Mouse (Mus musculus): ENCODE measurements around the gene Gpr180. TPM values are rescaled to one million over a fixed set of nuclear protein-coding genes. Genes with fewer than 3 reads are reported as not detected.
"Not testable (repeated sequence)": the region's sequence is repeated elsewhere in the genome, so short reads cannot be mapped to it uniquely, and the experiment has no call there.

Gpr180 gene
- total RNA-seq, 2 experiments from 2014 or later, result 33.0 to 34.0 TPM

GRCm38 (mm10) chr14:118150656-118151551, 13.9 kb downstream of the Gpr180 start:
- intact Hi-C loops (cut with DNase I), result loop anchor here (5.0 kb wide), 1 partner anchor 149 kb away; no protein-coding TSS in a partner anchor
- DNase-seq (ENCODE audit: low spot score in 2 of 2), result no peak

GRCm38 (mm10) chr14:118151651-118152293, 14.8 kb downstream of the Gpr180 start:
- intact Hi-C loops (cut with DNase I), result loop anchor here (5.0 kb wide), 1 partner anchor 149 kb away; no protein-coding TSS in a partner anchor
- DNase-seq (ENCODE audit: low spot score in 2 of 2), result peak in 1 of 2 experiments; percentile 27

GRCm38 (mm10) chr14:118152294-118152651, 15.3 kb downstream of the Gpr180 start:
- DNase-seq (ENCODE audit: low spot score in 2 of 2), result no peak
- intact Hi-C loops (cut with DNase I), result loop anchor here (5.0 kb wide), 1 partner anchor 150 kb away; no protein-coding TSS in a partner anchor

- DNase-seq (ENCODE audit: low spot score in 2 of 2); intact Hi-C loops (cut with DNase I): not testable (repeated sequence)
These were observed 19.1 kb downstream of the Gpr180 start for GRCm38 (mm10) chr14:118156056-118156455.

- intact Hi-C loops (cut with DNase I), result no loop called here
- no peak for DNase-seq (ENCODE audit: low spot score in 2 of 2)
These were observed 19.8 kb downstream of the Gpr180 start for GRCm38 (mm10) chr14:118156740-118157139.

GRCm38 (mm10) chr14:118157146-118157545, 20.2 kb downstream of the Gpr180 start:
- intact Hi-C loops (cut with DNase I), result no loop called here
- peak; percentile 43 to 48 for DNase-seq (ENCODE audit: low spot score in 2 of 2)

- intact Hi-C loops (cut with DNase I), result no loop called here
These were observed 24.8 kb downstream of the Gpr180 start for GRCm38 (mm10) chr14:118161751-118162150.

GRCm38 (mm10) chr14:118162640-118163039, 25.7 kb downstream of the Gpr180 start:
- intact Hi-C loops (cut with DNase I), result no loop called here
- DNase-seq (ENCODE audit: low spot score in 2 of 2), result peak; percentile 17 to 18

More at GRCm38 (mm10) chr14:118161751-118162150, 24.8 kb downstream of the Gpr180 start:
- no peak for DNase-seq (ENCODE audit: low spot score in 2 of 2)

- intact Hi-C loops (cut with DNase I), result no loop called here
- DNase-seq (ENCODE audit: low spot score in 2 of 2), result no peak
These were observed 31.8 kb downstream of the Gpr180 start for GRCm38 (mm10) chr14:118168776-118169175.

GRCm38 (mm10) chr14:118173590-118174203, 36.7 kb downstream of the Gpr180 start:
- DNase-seq (ENCODE audit: low spot score in 2 of 2), result no peak
- intact Hi-C loops (cut with DNase I), result loop anchor here (5.0 kb wide), 1 partner anchor 419 kb away; no protein-coding TSS in a partner anchor

- intact Hi-C loops (cut with DNase I), result no loop called here
- no peak for DNase-seq (ENCODE audit: low spot score in 2 of 2)
These were observed 38.2 kb downstream of the Gpr180 start for GRCm38 (mm10) chr14:118175071-118175693.

- intact Hi-C loops (cut with DNase I), result no loop called here
- no peak for DNase-seq (ENCODE audit: low spot score in 2 of 2)
These were observed 38.7 kb downstream of the Gpr180 start for GRCm38 (mm10) chr14:118175694-118176085.

- intact Hi-C loops (cut with DNase I), result no loop called here
- DNase-seq (ENCODE audit: low spot score in 2 of 2), result no peak
These were observed 42.3 kb downstream of the Gpr180 start for GRCm38 (mm10) chr14:118179251-118179650.

GRCm38 (mm10) chr14:118179701-118180100, 42.7 kb downstream of the Gpr180 start:
- intact Hi-C loops (cut with DNase I), result no loop called here
- DNase-seq (ENCODE audit: low spot score in 2 of 2), result no peak

- intact Hi-C loops (cut with DNase I), result no loop called here
- peak in 1 of 2 experiments; percentile 29 for DNase-seq (ENCODE audit: low spot score in 2 of 2)
These were observed 43.2 kb downstream of the Gpr180 start for GRCm38 (mm10) chr14:118180117-118180557.

- peak; percentile 32 to 46 for DNase-seq (ENCODE audit: low spot score in 2 of 2)
- intact Hi-C loops (cut with DNase I), result no loop called here
These were observed 43.8 kb downstream of the Gpr180 start for GRCm38 (mm10) chr14:118180711-118181177.

- intact Hi-C loops (cut with DNase I), result no loop called here
- DNase-seq (ENCODE audit: low spot score in 2 of 2), result no peak
These were observed 54.5 kb downstream of the Gpr180 start for GRCm38 (mm10) chr14:118191442-118191841.

- intact Hi-C loops (cut with DNase I), result no loop called here
These were observed 56.2 kb downstream of the Gpr180 start for GRCm38 (mm10) chr14:118193001-118193628.

GRCm38 (mm10) chr14:118193663-118194062, 56.7 kb downstream of the Gpr180 start:
- intact Hi-C loops (cut with DNase I), result no loop called here

More at GRCm38 (mm10) chr14:118193001-118193628, 56.2 kb downstream of the Gpr180 start:
- no peak for DNase-seq (ENCODE audit: low spot score in 2 of 2)

More at GRCm38 (mm10) chr14:118193663-118194062, 56.7 kb downstream of the Gpr180 start:
- no peak for DNase-seq (ENCODE audit: low spot score in 2 of 2)

Measured in left cerebral cortex, postnatal 36 days (tissue).